Mouse (Mus musculus) B cell, adult 2 months (primary cell): ENCODE measurements around the gene Myct1.

Experiments used
- DNase-seq, 2 experiments: peaks; one replicate each; pipeline ENCODE4 v3.0.0; 2022

Gene Myct1

GRCm38 (mm10) chr10:5593464-5593863, at the start of gene Myct1:
TSS of gene Myct1 (plus strand) at chr10:5593775.
- DNase-seq: no peak

- DNase-seq: no peak
Measured at GRCm38 (mm10) chr10:5546428-5546827, 47.1 kb upstream of the Myct1 start.

- no peak for DNase-seq
Measured at GRCm38 (mm10) chr10:5547769-5548168, 45.8 kb upstream of the Myct1 start.

- DNase-seq: no peak
Measured at GRCm38 (mm10) chr10:5548651-5549050, 44.9 kb upstream of the Myct1 start.

GRCm38 (mm10) chr10:5549871-5550167, 43.8 kb upstream of the Myct1 start:
- peak; percentile 5 to 9 for DNase-seq

GRCm38 (mm10) chr10:5550168-5551021, 43.2 kb upstream of the Myct1 start:
- peak; percentile 53 to 56 for DNase-seq

- no peak for DNase-seq
Measured at GRCm38 (mm10) chr10:5551382-5551781, 42.2 kb upstream of the Myct1 start, which contains the start of gene Syne1. TSS of gene Syne1 (minus strand) at chr10:5551482.

GRCm38 (mm10) chr10:5554941-5555340, 38.6 kb upstream of the Myct1 start:
- peak; percentile 35 to 37 for DNase-seq

GRCm38 (mm10) chr10:5558808-5559207, 34.8 kb upstream of the Myct1 start:
- peak in 1 of 2 experiments; percentile 5 for DNase-seq

- DNase-seq: no peak
Measured at GRCm38 (mm10) chr10:5560526-5560925, 33.0 kb upstream of the Myct1 start.

GRCm38 (mm10) chr10:5561706-5562105, 31.9 kb upstream of the Myct1 start:
- DNase-seq: no peak

- DNase-seq: no peak
Measured at GRCm38 (mm10) chr10:5568991-5569390, 24.6 kb upstream of the Myct1 start.

GRCm38 (mm10) chr10:5570059-5570458, 23.5 kb upstream of the Myct1 start:
- DNase-seq: no peak

- DNase-seq: no peak
Measured at GRCm38 (mm10) chr10:5571332-5571731, 22.2 kb upstream of the Myct1 start.

GRCm38 (mm10) chr10:5573328-5573727, 20.2 kb upstream of the Myct1 start:
- peak; percentile 28 to 34 for DNase-seq

- DNase-seq: no peak
Measured at GRCm38 (mm10) chr10:5591061-5591460, 2.5 kb upstream of the Myct1 start.

- DNase-seq: no peak
Measured at GRCm38 (mm10) chr10:5591996-5592395, 1.6 kb upstream of the Myct1 start.

GRCm38 (mm10) chr10:5594457-5594856, 882 bp downstream of the Myct1 start:
- no peak for DNase-seq

GRCm38 (mm10) chr10:5596559-5596958, 3.0 kb downstream of the Myct1 start:
- DNase-seq: no peak

- DNase-seq: peak; percentile 72 to 73
Measured at GRCm38 (mm10) chr10:5600123-5600522, 6.5 kb downstream of the Myct1 start.

- peak in 1 of 2 experiments; percentile 4 for DNase-seq
Measured at GRCm38 (mm10) chr10:5603512-5603911, 9.9 kb downstream of the Myct1 start.

- no peak for DNase-seq
Measured at GRCm38 (mm10) chr10:5604371-5604770, 10.8 kb downstream of the Myct1 start.

GRCm38 (mm10) chr10:5608874-5609273, 15.3 kb downstream of the Myct1 start:
- DNase-seq: no peak

GRCm38 (mm10) chr10:5615186-5616040, 21.8 kb downstream of the Myct1 start:
- DNase-seq: no peak
